Mouse (Mus musculus): Measurements from ENCODE around the gene Ndst2. TPM values are rescaled to one million over a fixed set of nuclear protein-coding genes. Genes with fewer than 3 reads are reported as not detected.
A peak's percentile ranks its signal among the peaks of the same experiment; 100 is the strongest.

Ndst2 gene
- polyA plus RNA-seq, 1 experiment from 2014 or later = 34.5 TPM

- no peak for DNase-seq (ENCODE audit: low spot score)
- Histone ChIP-seq H3K36me3 (ENCODE audit: control insufficient read depth, insufficient read depth, low read length) (peaks cover 12% of the 10 kb centered on the region; the same call in 1 of the 2 replicates), H3K9ac (ENCODE audit: low read depth, low read length) (no peak overlapping the region), H3K27me3 (replicated peaks; ENCODE audit: control insufficient read depth, insufficient read depth, low read length) (no peaks in the 10 kb centered on the region), H3K27ac (ENCODE audit: low read depth, low read length) (no peak overlapping the region), H3K4me1 (replicated peaks; ENCODE audit: control insufficient read depth, insufficient read depth, low read length) (peaks cover 53% of the 10 kb centered on the region), H3K4me3 (ENCODE audit: low read depth, low read length) (no peak overlapping the region), H3K4me2 (no peak overlapping the region), H3K9me3 (ENCODE audit: control insufficient read depth, low read length) (no peaks in the 10 kb centered on the region)
- ATAC-seq (replicated peaks; ENCODE audit: low FRiP score) = no peak
- 79% methylated on average over 3 of the region's 3 CpGs for WGBS
These were observed 34.0 kb downstream of the Ndst2 start for GRCm38 (mm10) chr14:20700362-20700761.

- DNase-seq (ENCODE audit: low spot score) (no peak), ATAC-seq (replicated peaks; ENCODE audit: low FRiP score) (no peak)
- Histone ChIP-seq H3K4me1 (replicated peaks; ENCODE audit: control insufficient read depth, insufficient read depth, low read length) (peaks cover 61% of the 10 kb centered on the region), H3K4me2 (peak overlapping the region; percentile 16; the same call in 1 of the 2 replicates), H3K9ac (ENCODE audit: low read depth, low read length) (no peak overlapping the region), H3K4me3 (ENCODE audit: low read depth, low read length) (no peak overlapping the region), H3K27ac (ENCODE audit: low read depth, low read length) (no peak overlapping the region), H3K27me3 (replicated peaks; ENCODE audit: control insufficient read depth, insufficient read depth, low read length) (no peaks in the 10 kb centered on the region), H3K9me3 (ENCODE audit: control insufficient read depth, low read length) (no peaks in the 10 kb centered on the region), H3K36me3 (ENCODE audit: control insufficient read depth, insufficient read depth, low read length) (peaks cover 12% of the 10 kb centered on the region; the same call in 1 of the 2 replicates)
- 60% methylated on average over 2 of the region's 2 CpGs for WGBS
These were observed 35.8 kb downstream of the Ndst2 start for GRCm38 (mm10) chr14:20698515-20698914.

GRCm38 (mm10) chr14:20696986-20697385 lies 37.4 kb downstream of the Ndst2 start:
- peak overlapping the region; percentile 25; the same call in 1 of the 2 replicates for H3K4me3 ChIP-seq (ENCODE audit: low read depth, low read length)
- WGBS = 38% methylated on average over 1 of the region's 1 CpGs
- H3K27me3 ChIP-seq (replicated peaks; ENCODE audit: control insufficient read depth, insufficient read depth, low read length) = no peaks in the 10 kb centered on the region
- ATAC-seq (replicated peaks; ENCODE audit: low FRiP score) (no peak), DNase-seq (ENCODE audit: low spot score) (no peak)
- H3K9ac ChIP-seq (ENCODE audit: low read depth, low read length) = peak overlapping the region; percentile 10
- H3K9me3 ChIP-seq (ENCODE audit: control insufficient read depth, low read length) = no peaks in the 10 kb centered on the region
- H3K27ac ChIP-seq (ENCODE audit: low read depth, low read length) = no peak overlapping the region
- H3K36me3 ChIP-seq (ENCODE audit: control insufficient read depth, insufficient read depth, low read length) = peaks cover 23% of the 10 kb centered on the region
- H3K4me1 ChIP-seq (replicated peaks; ENCODE audit: control insufficient read depth, insufficient read depth, low read length) = peaks cover 61% of the 10 kb centered on the region
- H3K4me2 ChIP-seq = peak overlapping the region; percentile 74

- Histone ChIP-seq H3K4me1 (replicated peaks; ENCODE audit: control insufficient read depth, insufficient read depth, low read length) (peaks cover 51% of the 10 kb centered on the region), H3K4me3 (ENCODE audit: low read depth, low read length) (peak overlapping the region; percentile 73), H3K4me2 (peak overlapping the region; percentile 74), H3K9me3 (ENCODE audit: control insufficient read depth, low read length) (no peaks in the 10 kb centered on the region), H3K36me3 (ENCODE audit: control insufficient read depth, insufficient read depth, low read length) (peaks cover 33% of the 10 kb centered on the region), H3K27ac (ENCODE audit: low read depth, low read length) (peak overlapping the region; percentile 97), H3K9ac (ENCODE audit: low read depth, low read length) (peak overlapping the region; percentile 89), H3K27me3 (replicated peaks; ENCODE audit: control insufficient read depth, insufficient read depth, low read length) (no peaks in the 10 kb centered on the region)
- DNase-seq (ENCODE audit: low spot score) = no peak
- 21% methylated on average over 27 of the region's 27 CpGs for WGBS
- no peak for ATAC-seq (replicated peaks; ENCODE audit: low FRiP score)
These were observed 38.4 kb downstream of the Ndst2 start for GRCm38 (mm10) chr14:20695761-20696520.

- H3K9ac ChIP-seq (ENCODE audit: low read depth, low read length) = peak within 1 kb of the TSS; percentile 89
- peak within 1 kb of the TSS; percentile 74 for H3K4me2 ChIP-seq
- peak within 1 kb of the TSS; percentile 73 for H3K4me3 ChIP-seq (ENCODE audit: low read depth, low read length)
- ATAC-seq (replicated peaks; ENCODE audit: low FRiP score) (peak; percentile 87), DNase-seq (ENCODE audit: low spot score) (peak; percentile 87)
- no peaks in the 10 kb centered on the region for H3K27me3 ChIP-seq (replicated peaks; ENCODE audit: control insufficient read depth, insufficient read depth, low read length)
- H3K36me3 ChIP-seq (ENCODE audit: control insufficient read depth, insufficient read depth, low read length) = peaks cover 38% of the 10 kb centered on the region
- no peaks in the 10 kb centered on the region for H3K9me3 ChIP-seq (ENCODE audit: control insufficient read depth, low read length)
- peaks cover 44% of the 10 kb centered on the region for H3K4me1 ChIP-seq (replicated peaks; ENCODE audit: control insufficient read depth, insufficient read depth, low read length)
- WGBS = under 1% methylated on average over 111 of the region's 111 CpGs
- peak within 1 kb of the TSS; percentile 97 for H3K27ac ChIP-seq (ENCODE audit: low read depth, low read length)
These were observed 39.2 kb downstream of the Ndst2 start, which contains the start of gene Fut11 for GRCm38 (mm10) chr14:20694884-20695760. Fut11 (plus strand) TSS chr14:20694968.

GRCm38 (mm10) chr14:20694185-20694883 lies 40.0 kb downstream of the Ndst2 start:
- ATAC-seq (replicated peaks; ENCODE audit: low FRiP score) = peak; percentile 33

GRCm38 (mm10) chr14:20693589-20694101 lies 40.7 kb downstream of the Ndst2 start:
- Histone ChIP-seq H3K9ac (ENCODE audit: low read depth, low read length) (no peak overlapping the region), H3K9me3 (ENCODE audit: control insufficient read depth, low read length) (no peaks in the 10 kb centered on the region), H3K4me3 (ENCODE audit: low read depth, low read length) (peak overlapping the region; percentile 73; the same call in 1 of the 2 replicates), H3K27me3 (replicated peaks; ENCODE audit: control insufficient read depth, insufficient read depth, low read length) (no peaks in the 10 kb centered on the region), H3K27ac (ENCODE audit: low read depth, low read length) (peak overlapping the region; percentile 97), H3K36me3 (ENCODE audit: control insufficient read depth, insufficient read depth, low read length) (peaks cover 52% of the 10 kb centered on the region), H3K4me2 (peak overlapping the region; percentile 74), H3K4me1 (replicated peaks; ENCODE audit: control insufficient read depth, insufficient read depth, low read length) (peaks cover 37% of the 10 kb centered on the region)
- no peak for ATAC-seq (replicated peaks; ENCODE audit: low FRiP score)
- 75% methylated on average over 10 of the region's 10 CpGs for WGBS
- no peak for DNase-seq (ENCODE audit: low spot score)

More at GRCm38 (mm10) chr14:20694185-20694883, 40.0 kb downstream of the Ndst2 start:
- peak overlapping the region; percentile 97 for H3K27ac ChIP-seq (ENCODE audit: low read depth, low read length)
- peak overlapping the region; percentile 89 for H3K9ac ChIP-seq (ENCODE audit: low read depth, low read length)
- peak overlapping the region; percentile 73 for H3K4me3 ChIP-seq (ENCODE audit: low read depth, low read length)
- WGBS = 45% methylated on average over 13 of the region's 13 CpGs
- no peaks in the 10 kb centered on the region for H3K27me3 ChIP-seq (replicated peaks; ENCODE audit: control insufficient read depth, insufficient read depth, low read length)
- H3K4me2 ChIP-seq = peak overlapping the region; percentile 74
- DNase-seq (ENCODE audit: low spot score) = no peak
- peaks cover 46% of the 10 kb centered on the region for H3K36me3 ChIP-seq (ENCODE audit: control insufficient read depth, insufficient read depth, low read length)
- peaks cover 40% of the 10 kb centered on the region for H3K4me1 ChIP-seq (replicated peaks; ENCODE audit: control insufficient read depth, insufficient read depth, low read length)
- H3K9me3 ChIP-seq (ENCODE audit: control insufficient read depth, low read length) = no peaks in the 10 kb centered on the region

- Histone ChIP-seq H3K36me3 (ENCODE audit: control insufficient read depth, insufficient read depth, low read length) (peaks cover 63% of the 10 kb centered on the region), H3K27me3 (replicated peaks; ENCODE audit: control insufficient read depth, insufficient read depth, low read length) (no peaks in the 10 kb centered on the region), H3K4me2 (no peak overlapping the region), H3K9me3 (ENCODE audit: control insufficient read depth, low read length) (no peaks in the 10 kb centered on the region), H3K9ac (ENCODE audit: low read depth, low read length) (no peak overlapping the region), H3K4me3 (ENCODE audit: low read depth, low read length) (no peak overlapping the region), H3K4me1 (replicated peaks; ENCODE audit: control insufficient read depth, insufficient read depth, low read length) (peaks cover 23% of the 10 kb centered on the region), H3K27ac (ENCODE audit: low read depth, low read length) (no peak overlapping the region)
- WGBS = 90% methylated on average over 6 of the region's 6 CpGs
- ATAC-seq (replicated peaks; ENCODE audit: low FRiP score) (no peak), DNase-seq (ENCODE audit: low spot score) (no peak)
These were observed 42.6 kb downstream of the Ndst2 start for GRCm38 (mm10) chr14:20691772-20692171.
